Mouse (Mus musculus) kidney, adult 2 months (tissue): ENCODE results near the gene Stxbp3.

Experiments
- CTCF ChIP-seq: fragments of 200-500 bp; conservative IDR thresholded peaks from 2 replicates; pipeline ENCODE4 v1.5.1; 2011; ENCODE audit warnings: low read depth, mild to moderate bottlenecking, control low read depth, low read length, moderate library complexity, mixed read lengths; ENCODE audit not compliant: insufficient read depth, insufficient read length
- POLR2A ChIP-seq: fragments of 200-500 bp; IDR thresholded peaks from one replicate; pipeline ENCODE4 v1.6.1; 2011; ENCODE audit warnings: low read depth, low read length, control low read depth

- no peak for TF ChIP-seq CTCF
- no peak for TF ChIP-seq POLR2A
Measured at GRCm38 (mm10) chr3:108860786-108861185, 20.5 kb upstream of the Stxbp3 start.
